Mouse (Mus musculus) neural tube, embryonic 14.5 days (tissue): ENCODE results near the gene Cyp4f15. TPM values are rescaled to one million over a fixed set of nuclear protein-coding genes. Genes with fewer than 3 reads are reported as not detected.
"Not testable (repeated sequence)": the region's sequence is repeated elsewhere in the genome, so short reads cannot be mapped to it uniquely, and the experiment has no call there.

Experiments used
- ATAC-seq: fragments of 200-750 bp; cut with Nextera tagmentation; 2 replicates; pipeline ENCODE4 v1.8.0; 2017; ENCODE audit warnings: low read depth, mild to moderate bottlenecking, moderate TSS enrichment, moderate library complexity
- H3K27ac ChIP-seq: fragments of 300-500 bp; sonication (generic); 2 replicates; pipeline ENCODE4 v1.5.1; 2014; ENCODE audit warnings: low read depth, mild to moderate bottlenecking, control low read depth, low read length, moderate library complexity, mixed read lengths
- H3K27me3 ChIP-seq: fragments of 300-500 bp; sonication (generic); 2 replicates; pipeline ENCODE4 v1.6.1; 2014; ENCODE audit warnings: low read length; ENCODE audit not compliant: control insufficient read depth, insufficient read depth
- H3K36me3 ChIP-seq: fragments of 300-500 bp; sonication (generic); 2 replicates; pipeline ENCODE4 v1.6.1; 2014; ENCODE audit warnings: low read length, mixed read lengths; ENCODE audit not compliant: control insufficient read depth, insufficient read depth
- H3K4me1 ChIP-seq: fragments of 300-500 bp; sonication (generic); 2 replicates; pipeline ENCODE4 v1.6.1; 2014; ENCODE audit warnings: low read length; ENCODE audit not compliant: control insufficient read depth, insufficient read depth
- H3K4me2 ChIP-seq: fragments of 300-500 bp; sonication (generic); 2 replicates; pipeline ENCODE4 v1.6.1; 2014; ENCODE audit warnings: mild to moderate bottlenecking, low read depth, low read length, control low read depth
- H3K4me3 ChIP-seq: fragments of 300-500 bp; sonication (generic); 2 replicates; pipeline ENCODE4 v1.5.1; 2014; ENCODE audit warnings: low read depth, low read length, control low read depth, mixed read lengths
- H3K9ac ChIP-seq: fragments of 300-500 bp; sonication (generic); replicated peaks from 2 replicates; pipeline ENCODE4 v1.6.1; 2014; ENCODE audit warnings: low read depth, mild to moderate bottlenecking, control low read depth, low read length, mixed read lengths
- H3K9me3 ChIP-seq: fragments of 300-500 bp; sonication (generic); 2 replicates; pipeline ENCODE4 v1.6.1; 2016; ENCODE audit warnings: low read length; ENCODE audit not compliant: control insufficient read depth
- WGBS: fragments of 180-500 bp; shearing (Covaris S2); extraction: QIAGEN DNeasy Blood & Tissue Kit; methylation state at CpG from one replicate; pipeline ENCODE4 v1.1.7; 2014; 5-methylcytosine and 5-hydroxymethylcytosine counted together
- polyA plus RNA-seq: library from polyadenylated mRNA; unstranded; fragments of >200 nt; fragmentation: Nextera tagmentation; extraction: Ambion mirVana; gene quantifications from 2 replicates; pipeline ENCODE4 v1.2.1, GENCODE M21; 2014

Gene Cyp4f15
- polyA plus RNA-seq, 1 experiment from 2014 or later: 1.7 TPM

DNA sequence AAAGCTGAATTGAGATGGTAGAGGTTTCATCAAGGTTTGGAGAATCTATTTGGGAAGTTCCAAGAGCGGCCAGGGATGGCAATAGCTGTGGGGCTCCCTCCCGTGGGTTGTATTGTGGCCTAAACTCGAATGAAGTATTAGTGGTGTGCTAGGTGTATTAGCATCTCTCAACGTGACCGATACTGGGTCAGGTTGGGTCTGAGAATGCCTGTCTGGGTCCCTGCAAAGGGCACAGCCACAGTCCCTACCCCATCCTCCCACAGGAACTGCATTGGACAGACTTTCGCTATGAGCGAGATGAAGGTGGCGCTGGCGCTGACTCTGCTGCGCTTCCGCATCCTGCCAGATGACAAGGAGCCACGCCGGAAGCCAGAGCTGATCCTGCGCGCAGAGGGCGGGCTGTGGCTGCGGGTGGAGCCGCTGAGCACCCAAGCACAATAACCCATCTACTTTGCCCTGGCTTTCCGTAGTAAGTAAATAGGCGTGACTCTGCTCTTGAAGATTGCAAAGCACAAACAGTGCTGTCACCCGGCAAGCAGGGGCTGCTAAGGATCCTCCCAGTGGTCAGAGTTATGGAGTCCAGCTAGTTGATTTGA, 9.3 kb upstream of the Cyp4f15 start:
- ATAC-seq: no peak
- Histone ChIP-seq H3K9ac (no peak overlapping the region), H3K9me3 (no peaks in the 10 kb centered on the region), H3K4me3 (no peak overlapping the region), H3K27me3 (no peaks in the 10 kb centered on the region), H3K4me1 (no peaks in the 10 kb centered on the region), H3K36me3 (no peaks in the 10 kb centered on the region), H3K4me2 (peak overlapping the region; percentile 14; the same call in 1 of the 2 replicates), H3K27ac (no peak overlapping the region)
- 40% methylated on average over 21 of the region's 21 CpGs for WGBS

GRCm38 (mm10) chr17:32680404-32680803, 5.0 kb upstream of the Cyp4f15 start:
- Histone ChIP-seq H3K27ac (no peak overlapping the region), H3K4me1 (no peaks in the 10 kb centered on the region), H3K27me3 (no peaks in the 10 kb centered on the region), H3K36me3 (no peaks in the 10 kb centered on the region), H3K9me3 (no peaks in the 10 kb centered on the region), H3K4me3 (no peak overlapping the region), H3K9ac (no peak overlapping the region), H3K4me2 (no peak overlapping the region)
- 16% methylated on average over 2 of the region's 2 CpGs for WGBS
- no peak for ATAC-seq

DNA sequence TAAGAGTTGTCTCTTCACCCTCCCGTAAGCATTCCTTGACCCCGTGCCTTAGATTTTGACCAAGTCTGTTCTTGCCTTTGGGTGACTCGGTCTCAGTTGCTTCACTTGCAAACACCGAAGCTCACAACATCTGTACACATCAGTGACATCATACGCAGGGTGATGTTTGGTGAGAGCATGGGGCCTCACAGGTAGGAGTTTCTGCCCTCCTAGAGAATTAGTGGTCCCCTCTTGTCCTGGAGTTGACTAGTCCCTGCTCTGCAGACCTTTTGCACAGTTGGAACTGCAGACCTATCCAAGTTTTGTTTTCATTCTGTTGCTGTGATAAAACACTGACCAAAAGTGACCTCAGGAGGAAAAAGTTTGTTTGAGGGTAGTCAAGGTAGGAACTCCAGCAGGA, 1.3 kb downstream of the Cyp4f15 start:
- ATAC-seq: no peak
- H3K4me2 ChIP-seq: no peak overlapping the region
- H3K27me3 ChIP-seq: no peaks in the 10 kb centered on the region
- H3K9me3 ChIP-seq: no peaks in the 10 kb centered on the region
- H3K4me1 ChIP-seq: no peaks in the 10 kb centered on the region
- no peak overlapping the region for H3K9ac ChIP-seq
- H3K36me3 ChIP-seq: no peaks in the 10 kb centered on the region
- WGBS: 98% methylated on average over 5 of the region's 5 CpGs
- H3K27ac ChIP-seq: no peak overlapping the region
- H3K4me3 ChIP-seq: no peak overlapping the region

GRCm38 (mm10) chr17:32690959-32691358, 5.5 kb downstream of the Cyp4f15 start:
- Histone ChIP-seq H3K36me3 (no peaks in the 10 kb centered on the region), H3K4me1 (no peaks in the 10 kb centered on the region), H3K27me3 (no peaks in the 10 kb centered on the region), H3K4me2 (no peak overlapping the region), H3K9ac (no peak overlapping the region), H3K27ac (no peak overlapping the region), H3K9me3 (no peaks in the 10 kb centered on the region), H3K4me3 (no peak overlapping the region)
- 100% methylated on average over 1 of the region's 1 CpGs for WGBS
- no peak for ATAC-seq

GRCm38 (mm10) chr17:32702826-32703225, 17.4 kb downstream of the Cyp4f15 start:
- Histone ChIP-seq H3K36me3 (no peaks in the 10 kb centered on the region), H3K4me2 (no peak overlapping the region), H3K4me1 (no peaks in the 10 kb centered on the region), H3K9ac (no peak overlapping the region), H3K27me3 (no peaks in the 10 kb centered on the region), H3K27ac (no peak overlapping the region), H3K4me3 (no peak overlapping the region), H3K9me3 (0 out of 2 replicates have a peak, but pooled peaks cover 2% of the 10 kb centered on the region)
- no peak for ATAC-seq
- 50% methylated on average over 22 of the region's 22 CpGs for WGBS

- not testable (repeated sequence) for H3K9ac ChIP-seq, H3K36me3 ChIP-seq, H3K4me1 ChIP-seq, H3K27ac ChIP-seq, H3K4me3 ChIP-seq, H3K9me3 ChIP-seq, ATAC-seq, H3K27me3 ChIP-seq, H3K4me2 ChIP-seq
Observed at GRCm38 (mm10) chr17:32710541-32710940, 25.1 kb downstream of the Cyp4f15 start.

- not testable (repeated sequence) for H3K27ac ChIP-seq, ATAC-seq, H3K4me1 ChIP-seq, H3K9me3 ChIP-seq, H3K4me3 ChIP-seq, H3K4me2 ChIP-seq, H3K36me3 ChIP-seq, H3K9ac ChIP-seq, H3K27me3 ChIP-seq
- WGBS: 90% methylated on average over 1 of the region's 1 CpGs
Observed at GRCm38 (mm10) chr17:32722151-32722550, 36.7 kb downstream of the Cyp4f15 start.

GRCm38 (mm10) chr17:32722771-32723170, 37.3 kb downstream of the Cyp4f15 start:
- Histone ChIP-seq H3K4me3 (no peak overlapping the region), H3K27me3 (no peaks in the 10 kb centered on the region), H3K9me3 (no peaks in the 10 kb centered on the region), H3K4me2 (no peak overlapping the region), H3K9ac (no peak overlapping the region), H3K27ac (no peak overlapping the region), H3K4me1 (no peaks in the 10 kb centered on the region), H3K36me3 (no peaks in the 10 kb centered on the region)
- ATAC-seq: no peak
- WGBS: 86% methylated on average over 7 of the region's 7 CpGs

DNA sequence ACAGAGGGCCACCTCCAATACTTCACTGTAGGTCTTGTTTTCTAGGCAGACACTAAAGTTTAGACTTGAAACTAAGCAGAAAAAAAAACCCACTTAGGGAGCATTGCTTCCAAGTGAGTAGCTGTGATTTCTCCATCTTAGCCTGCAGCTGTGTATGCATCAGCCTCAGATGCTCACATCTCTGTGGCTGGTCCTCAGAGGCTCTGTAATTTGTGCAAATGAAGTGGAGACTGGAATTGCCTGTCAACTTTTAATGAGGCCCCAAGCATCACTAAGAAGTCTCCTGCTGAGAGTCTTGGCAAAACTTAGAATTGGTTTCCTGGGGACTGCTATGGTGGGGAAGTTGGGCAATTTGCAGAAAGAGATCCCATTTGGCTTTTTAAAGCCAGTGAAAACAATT, 40.9 kb downstream of the Cyp4f15 start:
- ATAC-seq, H3K9me3 ChIP-seq, H3K27ac ChIP-seq, H3K36me3 ChIP-seq, H3K4me1 ChIP-seq, H3K27me3 ChIP-seq, H3K9ac ChIP-seq, H3K4me3 ChIP-seq, H3K4me2 ChIP-seq: not testable (repeated sequence)
